Mouse (Mus musculus) forelimb bud, embryonic 11.5 days (tissue): ENCODE results near the gene Tmem150b.

Experiments
- DNase-seq: peaks from one replicate; pipeline ENCODE4 v3.0.0-alpha.2; 2012; ENCODE audit warnings: low read depth, low spot score

The Tmem150b gene

DNA sequence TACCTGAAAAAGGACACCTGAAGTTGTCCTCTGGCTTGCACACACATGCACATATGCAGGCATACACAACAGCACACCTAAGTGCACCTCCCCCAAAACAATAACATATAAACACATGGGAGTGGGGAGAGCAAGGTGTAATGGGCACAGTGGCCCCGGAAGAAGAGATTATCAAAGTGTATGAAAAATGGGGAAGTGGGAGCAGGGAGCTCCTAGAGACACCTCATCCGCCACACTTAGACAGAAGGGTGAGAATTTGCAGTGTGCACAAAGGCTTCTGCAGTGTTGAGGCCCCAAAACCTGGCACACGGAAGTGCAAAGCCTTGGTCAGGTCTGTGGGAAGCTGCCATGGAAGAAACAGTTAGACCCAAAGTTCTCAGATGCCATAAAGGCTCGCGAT, 6.0 kb upstream of the Tmem150b start:
- no peak for DNase-seq

GRCm38 (mm10) chr7:4724359-4724758, 690 bp downstream of the Tmem150b start:
- DNase-seq: no peak

DNA sequence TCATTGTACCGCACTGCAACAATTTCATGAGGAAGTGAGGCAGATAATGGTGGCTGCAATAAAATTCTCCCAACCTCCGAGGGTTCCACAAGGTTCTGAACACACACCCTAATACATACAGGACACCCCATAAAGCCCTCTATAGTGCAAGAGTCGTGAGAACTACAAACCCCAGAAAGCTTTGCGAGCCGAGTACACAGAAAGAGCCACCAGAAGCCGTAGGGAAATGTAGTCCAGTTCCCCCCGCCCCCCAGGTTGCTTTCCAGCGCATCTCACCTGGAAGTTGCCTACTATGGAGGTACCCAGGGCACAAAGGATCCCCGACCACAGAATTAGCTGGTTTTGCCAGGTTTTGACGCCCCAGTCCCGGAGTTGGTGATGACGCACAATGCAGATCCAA, 1.5 kb downstream of the Tmem150b start:
- no peak for DNase-seq

GRCm38 (mm10) chr7:4719276-4719675, 5.8 kb downstream of the Tmem150b start:
- no peak for DNase-seq

DNA sequence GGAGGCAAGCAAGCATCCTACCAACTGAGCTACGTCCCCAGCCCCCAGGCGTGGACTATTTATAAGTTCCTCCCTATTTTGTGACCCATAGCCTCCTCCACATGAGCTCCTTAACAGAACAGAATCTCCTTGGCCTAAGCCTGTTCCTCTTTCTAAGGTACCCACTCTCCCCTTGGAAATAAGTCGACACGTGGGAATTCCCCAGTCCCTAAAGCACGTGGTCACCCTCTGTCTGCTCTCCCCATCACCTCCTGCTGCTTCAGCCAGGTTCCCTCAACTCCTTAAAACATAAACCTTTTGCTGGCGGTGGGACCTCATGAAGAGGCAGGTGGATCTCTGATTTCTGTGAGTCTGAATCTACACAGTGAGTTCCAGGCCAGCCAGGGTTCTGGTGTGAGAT, 8.1 kb downstream of the Tmem150b start:
- no peak for DNase-seq

DNA sequence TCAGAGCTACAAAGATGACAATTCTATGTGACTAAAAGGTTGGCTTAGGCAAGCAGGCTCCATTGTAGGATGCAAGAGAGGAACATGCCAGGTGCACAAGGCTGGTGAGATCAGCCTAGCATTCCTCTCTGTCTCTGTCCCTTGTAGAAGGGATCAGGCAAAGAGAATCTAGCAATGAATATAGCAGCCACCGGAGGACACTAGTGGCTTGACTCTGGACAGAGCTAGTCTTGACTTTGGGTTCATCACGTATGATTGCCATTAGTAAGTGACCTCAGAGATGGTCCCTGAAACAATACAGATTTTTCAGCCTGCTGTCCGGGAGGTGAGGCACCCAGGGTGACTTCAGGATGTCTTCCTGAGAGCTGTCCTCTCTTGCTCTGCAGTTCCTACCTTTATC, 12.5 kb downstream of the Tmem150b start:
- DNase-seq: no peak

GRCm38 (mm10) chr7:4705098-4705497, 20.0 kb downstream of the Tmem150b start:
- DNase-seq: no peak

DNA sequence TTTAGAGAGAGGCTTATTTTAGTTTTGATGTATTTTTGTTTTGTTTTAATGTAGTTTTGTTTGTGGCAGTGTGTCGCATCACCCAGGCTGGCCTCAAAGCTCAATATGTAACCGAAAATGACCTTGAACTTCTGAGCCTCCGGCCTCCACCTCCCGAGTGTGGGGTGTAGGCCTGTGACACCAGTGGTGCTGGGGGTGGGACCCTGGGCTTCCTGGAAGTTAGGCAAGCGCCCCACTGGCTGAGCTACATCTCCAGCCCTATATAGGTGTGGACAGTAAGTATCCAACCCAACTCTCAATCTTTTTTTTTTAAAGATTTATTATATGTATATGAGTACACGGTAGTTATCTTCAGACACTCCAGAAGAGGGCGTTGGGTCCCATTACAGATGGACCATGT, 21.9 kb downstream of the Tmem150b start:
- DNase-seq: no peak

DNA sequence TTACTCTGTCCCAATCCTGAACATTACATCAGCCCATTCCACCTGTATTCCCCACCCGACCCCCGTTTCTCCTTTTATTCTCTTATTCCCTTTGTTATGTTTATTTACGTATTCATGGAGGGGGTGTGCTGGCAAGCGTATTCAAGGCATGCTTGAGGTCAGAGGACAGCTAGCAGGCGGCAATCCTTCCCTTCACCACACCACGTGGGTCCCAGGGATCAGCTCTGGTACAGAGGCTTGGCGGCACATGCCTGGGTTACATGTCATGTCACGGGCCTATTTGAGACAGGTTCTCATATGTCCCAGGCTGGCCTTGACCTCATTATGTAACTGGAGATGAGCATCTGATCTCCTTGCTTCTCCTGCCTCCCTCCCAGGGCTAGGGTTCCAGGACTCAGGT, 22.7 kb downstream of the Tmem150b start:
- DNase-seq: no peak

GRCm38 (mm10) chr7:4693004-4693403, 32.0 kb downstream of the Tmem150b start:
- DNase-seq: no peak

DNA sequence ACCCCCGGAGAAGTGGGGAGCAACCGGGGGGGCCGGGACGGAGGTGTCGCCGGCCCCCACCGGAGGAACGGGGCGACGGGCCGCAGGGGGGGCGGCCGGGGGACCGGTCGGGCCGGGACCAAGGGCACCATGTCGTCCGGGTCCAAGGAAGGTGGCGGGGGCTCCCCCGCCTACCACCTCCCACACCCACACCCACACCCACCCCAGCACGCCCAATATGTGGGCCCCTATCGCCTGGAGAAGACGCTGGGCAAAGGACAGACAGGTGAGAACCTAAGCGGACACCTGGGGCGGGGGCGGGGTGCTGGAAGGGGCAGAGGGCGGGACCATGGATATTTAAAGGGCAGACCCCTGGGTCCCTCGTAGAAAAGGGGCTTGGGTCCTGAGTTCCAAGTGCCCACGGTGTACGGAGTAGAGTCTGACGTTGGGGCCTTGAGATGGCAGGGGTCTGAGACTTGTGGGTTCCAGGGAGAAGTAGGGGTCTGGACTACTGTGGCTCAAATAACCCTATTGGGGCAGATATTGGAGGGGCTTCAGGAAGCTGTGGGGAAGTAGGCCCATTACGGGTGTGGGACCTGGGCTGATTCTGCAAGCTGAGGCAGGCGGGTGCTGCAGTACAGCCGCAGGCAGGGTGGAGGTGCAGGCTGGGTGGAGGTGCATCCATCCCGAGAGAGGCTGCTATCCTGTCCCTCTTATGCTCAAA, 33.9 kb downstream of the Tmem150b start:
- no peak for DNase-seq

DNA sequence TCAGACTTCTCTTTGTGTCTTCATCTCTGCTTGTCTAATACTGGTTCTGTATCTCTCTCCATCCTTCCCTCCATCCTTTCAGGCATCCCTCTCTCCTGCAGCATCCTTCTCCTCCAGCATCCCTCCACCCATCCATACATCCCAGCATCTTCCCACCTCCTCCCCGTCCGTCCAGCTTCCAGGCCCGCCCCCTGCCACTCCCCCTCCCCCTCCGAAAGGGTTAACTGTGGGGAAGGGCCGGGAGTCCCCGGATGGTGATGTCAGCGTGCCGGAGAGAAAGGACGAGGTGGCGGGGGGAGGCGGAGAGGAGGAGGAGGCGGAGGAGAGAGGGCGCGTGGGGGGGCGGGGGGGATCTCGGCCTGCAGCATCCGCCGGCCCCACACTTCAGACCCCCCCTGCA, 34.7 kb downstream of the Tmem150b start, which contains the start of gene Brsk1:
TSS of gene Brsk1 (plus strand) at position 218 of the 400 bp plus-strand sequence.
- peak; percentile 87 for DNase-seq

DNA sequence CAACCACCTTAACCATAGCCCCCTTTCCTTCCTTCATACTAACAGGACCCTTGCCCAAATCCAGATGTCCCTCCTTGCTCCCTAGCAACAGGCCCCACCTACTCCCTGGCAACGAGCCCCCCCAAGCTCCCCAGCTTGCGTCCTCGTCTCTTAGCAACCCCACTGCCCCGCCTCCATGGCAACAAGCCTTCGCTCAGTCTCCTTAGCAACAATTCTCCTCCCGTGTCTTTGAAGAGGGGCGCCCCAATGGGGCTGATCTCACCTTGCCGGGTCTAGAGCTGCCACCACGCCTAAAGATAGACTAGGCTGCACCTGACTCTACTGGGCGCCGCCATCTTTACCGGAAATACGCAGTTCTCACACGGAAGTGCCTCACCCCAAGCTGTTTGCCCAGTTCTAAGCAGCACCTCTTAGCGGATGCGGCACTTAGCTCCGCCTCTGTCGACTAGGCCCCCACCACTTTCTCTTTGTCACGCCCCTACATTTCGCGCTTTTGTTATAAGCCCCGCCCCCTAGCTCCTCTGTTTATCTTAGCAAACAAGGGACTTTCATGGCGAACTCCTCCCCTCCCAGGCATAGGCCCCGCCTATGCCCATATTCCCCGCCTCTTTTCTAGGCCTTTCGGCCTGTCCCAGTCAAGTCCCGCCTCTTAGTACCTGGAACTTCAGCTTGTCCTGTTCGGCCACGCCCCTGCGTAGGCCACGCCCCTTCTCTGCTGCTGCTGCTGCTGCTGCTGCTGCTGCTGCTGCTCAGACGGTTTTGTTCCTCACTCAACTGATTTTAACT, 40.2 kb downstream of the Tmem150b start, which contains the start of gene Hspbp1:
TSS of gene Hspbp1 (minus strand) at position 437 of the 786 bp plus-strand sequence.
- DNase-seq: peak; percentile 98

GRCm38 (mm10) chr7:4684203-4684602, 40.8 kb downstream of the Tmem150b start:
- DNase-seq: no peak

DNA sequence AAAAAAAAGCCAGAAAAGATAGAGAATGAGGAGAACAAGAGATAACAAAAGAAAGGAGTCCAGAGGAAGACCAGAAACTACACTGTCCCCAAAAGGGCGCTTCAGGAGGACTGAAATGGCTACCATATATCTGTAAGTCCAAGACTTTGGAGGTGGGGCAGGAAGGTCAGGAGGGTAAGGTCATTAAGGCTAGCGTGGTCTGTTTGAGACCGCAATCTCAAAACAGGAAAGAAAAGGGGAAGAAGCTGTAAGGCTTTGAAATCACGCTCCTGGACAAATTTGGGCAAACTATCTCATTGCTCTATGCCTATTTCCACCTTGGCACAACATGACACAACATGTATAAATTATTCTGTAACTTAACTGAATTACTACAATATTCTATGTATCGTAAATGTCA, 41.7 kb downstream of the Tmem150b start:
- no peak for DNase-seq

- DNase-seq: no peak
Observed at GRCm38 (mm10) chr7:4675200-4675599, 49.8 kb downstream of the Tmem150b start.

- DNase-seq: no peak
Observed at GRCm38 (mm10) chr7:4674114-4674731, 50.8 kb downstream of the Tmem150b start.

- DNase-seq: peak; percentile 34
Observed at GRCm38 (mm10) chr7:4671956-4672355, 53.1 kb downstream of the Tmem150b start.

- no peak for DNase-seq
Observed at GRCm38 (mm10) chr7:4670655-4671255, 54.3 kb downstream of the Tmem150b start.

- DNase-seq: no peak
Observed at GRCm38 (mm10) chr7:4669156-4669555, 55.9 kb downstream of the Tmem150b start.

- no peak for DNase-seq
Observed at GRCm38 (mm10) chr7:4668506-4668905, 56.5 kb downstream of the Tmem150b start.

DNA sequence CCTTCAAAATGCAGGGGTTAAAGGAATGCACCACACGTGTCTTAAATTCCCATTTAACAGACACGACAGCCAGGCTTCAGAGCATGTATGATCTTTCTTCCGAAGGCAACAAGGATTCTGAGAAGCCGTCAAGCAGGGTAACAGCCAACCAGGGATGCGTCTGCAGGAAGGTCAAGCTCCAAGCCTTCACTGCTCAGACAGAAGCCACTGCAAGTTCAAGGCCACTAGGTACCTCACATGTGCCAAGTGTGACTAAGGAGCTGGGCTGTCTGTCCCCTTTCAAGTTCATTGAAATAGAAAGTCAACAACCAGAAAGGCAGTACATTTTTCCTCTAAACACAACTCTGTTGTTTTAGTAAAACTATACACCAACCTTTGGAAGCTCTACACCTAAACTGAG, 58.2 kb downstream of the Tmem150b start:
- DNase-seq: no peak
